Mouse (Mus musculus) macrophage (primary cell): ENCODE results near the gene Fhod1. TPM values are rescaled to one million over a fixed set of nuclear protein-coding genes. Genes with fewer than 3 reads are reported as not detected.

Source experiments
- H3K27ac ChIP-seq: fragments of 350-480 bp; formaldehyde crosslinking; 2 replicates; pipeline ENCODE4 v1.9.0; 2021
- H3K36me3 ChIP-seq: fragments of 350-480 bp; formaldehyde crosslinking; 2 replicates; pipeline ENCODE4 v1.9.0; 2021; ENCODE audit errors: inconsistent target
- H3K4me3 ChIP-seq: fragments of 350-480 bp; formaldehyde crosslinking; 2 replicates; pipeline ENCODE4 v1.9.0; 2021; ENCODE audit errors: inconsistent target
- H3K79me2 ChIP-seq: fragments of 350-480 bp; formaldehyde crosslinking; 2 replicates; pipeline ENCODE4 v1.9.0; 2021; ENCODE audit errors: inconsistent target
- WGBS: methylation state at CpG from one replicate; pipeline ENCODE4 v1.1.7; 2026; ENCODE audit warnings: inconsistent platforms; ENCODE audit not compliant: missing documents; 5-methylcytosine and 5-hydroxymethylcytosine counted together
- polyA plus RNA-seq: library from polyadenylated mRNA; stranded (reverse); fragments of 250-400 nt; gene quantifications from 3 replicates; pipeline ENCODE4 v1.2.4, GENCODE M21; 2018; ENCODE audit warnings: inconsistent platforms

Fhod1 gene
- polyA plus RNA-seq, 1 experiment from 2014 or later = 5.6 TPM

DNA sequence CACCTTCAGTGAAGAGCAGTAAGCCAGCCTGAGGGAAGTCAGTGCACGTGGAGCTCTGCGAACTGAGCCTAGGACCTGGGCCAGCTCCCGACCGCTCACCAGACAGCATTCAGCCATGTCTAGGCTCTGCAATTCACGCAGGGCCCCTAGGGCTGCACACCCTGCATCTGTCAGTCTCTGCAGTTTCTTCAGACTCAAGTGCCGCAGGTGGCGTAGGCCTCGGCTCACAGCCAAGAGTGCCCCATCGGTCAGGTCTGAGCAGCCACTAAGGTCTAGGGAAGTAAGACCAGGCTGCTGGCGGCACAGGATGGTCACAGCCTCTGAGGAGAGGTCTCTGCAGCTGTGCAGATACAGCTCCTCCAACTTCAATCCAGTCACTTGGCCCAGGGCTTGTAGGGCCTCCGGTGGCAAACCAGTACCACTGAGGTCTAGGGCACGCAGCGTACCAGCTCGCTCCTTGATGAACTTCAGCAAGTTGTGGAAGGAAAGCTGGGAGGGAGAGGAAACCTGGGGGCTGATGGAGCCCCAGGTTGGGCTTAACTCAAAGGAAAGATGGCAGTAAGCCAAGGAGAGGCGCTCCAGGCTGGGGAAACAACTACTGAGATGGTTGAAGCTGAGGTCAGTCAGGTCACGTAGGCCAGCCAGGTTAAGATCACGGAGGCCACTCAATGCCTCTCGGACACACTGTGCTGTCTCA lies 32.5 kb downstream of the Fhod1 start:
- Histone ChIP-seq H3K36me3 (peaks cover 33% of the 10 kb centered on the region), H3K27ac (no peak overlapping the region), H3K79me2 (no peaks in the 10 kb centered on the region), H3K4me3 (no peak overlapping the region)
- WGBS = 99% methylated on average over 17 of the region's 18 CpGs

DNA sequence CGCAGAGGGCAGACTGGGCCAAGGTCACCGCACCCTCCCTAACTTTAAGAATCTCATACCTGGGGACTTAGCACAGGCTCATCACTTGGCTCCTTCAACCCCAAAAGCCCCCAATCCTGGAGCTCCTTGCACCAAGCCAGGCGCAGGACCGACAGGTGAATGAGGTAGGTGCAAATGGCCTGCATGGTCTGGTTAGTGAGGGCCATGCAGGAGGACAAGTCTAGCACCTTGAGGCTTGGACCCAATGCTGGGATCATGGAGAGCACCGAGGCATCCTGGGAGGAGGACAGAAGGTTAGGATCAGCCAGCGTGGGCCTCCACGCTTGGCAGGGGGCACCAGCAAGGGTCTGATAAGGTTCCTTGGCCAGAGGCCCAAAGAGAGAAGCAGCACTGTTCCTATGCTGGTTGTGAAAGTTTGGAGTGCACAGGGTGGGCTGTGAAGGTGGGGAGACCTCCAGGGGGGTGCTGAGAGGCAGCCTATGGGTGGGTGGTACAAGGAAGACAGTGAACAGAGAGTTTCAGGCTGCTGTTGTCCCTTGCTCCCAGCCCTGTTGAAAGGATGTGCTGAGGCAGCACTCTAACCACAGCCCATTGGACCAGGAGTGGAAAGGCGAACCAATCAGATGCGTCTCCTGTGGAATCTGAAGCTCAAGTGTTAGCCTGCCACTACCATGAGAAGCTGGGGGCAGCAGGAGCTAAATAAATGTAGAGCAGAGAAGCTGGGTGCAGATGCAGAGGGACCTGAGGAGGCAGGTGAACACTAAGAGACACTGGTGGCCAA lies 33.9 kb downstream of the Fhod1 start:
- H3K27ac ChIP-seq = no peak overlapping the region
- no peak overlapping the region for H3K4me3 ChIP-seq
- WGBS = 94% methylated on average over 9 of the region's 9 CpGs

DNA sequence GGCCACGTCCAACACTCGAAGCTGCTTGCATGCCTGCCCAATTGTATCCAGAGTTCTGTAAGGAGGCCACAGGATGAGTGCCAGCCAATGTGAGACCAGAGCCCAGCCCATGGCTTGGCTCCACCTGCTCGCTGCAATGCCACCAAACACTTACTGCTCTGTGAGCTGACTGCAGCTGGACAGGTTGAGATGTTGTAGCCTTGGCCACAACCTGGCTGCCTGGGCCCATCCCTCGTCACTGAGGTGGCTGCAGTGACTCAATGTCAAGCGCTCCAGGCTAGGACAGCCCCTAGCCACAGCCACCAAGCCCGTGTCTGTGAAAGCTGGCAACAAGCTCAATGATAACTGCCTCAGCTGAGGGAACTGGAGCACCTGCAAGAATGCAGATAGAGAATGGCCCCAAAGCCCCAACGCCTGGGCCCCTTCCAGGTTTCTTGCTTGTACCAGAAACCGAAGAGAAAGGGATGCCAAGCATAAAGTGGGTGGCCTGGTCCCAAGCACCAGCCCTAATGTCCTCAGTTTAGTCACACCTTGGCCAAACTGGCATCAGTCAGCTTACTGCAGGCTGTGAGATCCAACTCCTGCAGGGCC lies 34.8 kb downstream of the Fhod1 start:
- Histone ChIP-seq H3K79me2 (no peaks in the 10 kb centered on the region), H3K36me3 (peaks cover 56% of the 10 kb centered on the region), H3K4me3 (no peak overlapping the region), H3K27ac (no peak overlapping the region)
- WGBS = 93% methylated on average over 8 of the region's 8 CpGs

More for the DNA sequence above, 33.9 kb downstream of the Fhod1 start:
- H3K79me2 ChIP-seq = no peaks in the 10 kb centered on the region
- H3K36me3 ChIP-seq = peaks cover 48% of the 10 kb centered on the region

DNA sequence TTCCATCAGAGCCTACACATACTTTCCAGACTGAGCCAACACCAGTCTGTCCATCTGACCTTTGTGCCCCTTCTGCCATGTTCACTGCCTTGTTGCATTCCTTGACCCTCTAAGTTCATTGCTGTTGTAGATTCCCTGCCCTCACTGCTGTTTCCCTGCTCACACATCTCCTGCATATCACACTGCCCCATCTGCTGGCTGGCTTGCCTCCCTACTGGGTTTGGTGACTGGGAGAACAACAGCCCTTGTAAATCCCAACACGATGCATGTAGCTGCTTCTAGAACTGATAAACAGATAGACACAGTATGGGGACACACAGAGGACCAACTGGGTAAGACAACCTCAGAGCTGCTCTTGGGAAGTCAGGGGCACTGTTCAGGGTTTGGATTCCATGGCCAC lies 36.0 kb downstream of the Fhod1 start:
- Histone ChIP-seq H3K36me3 (peaks cover 64% of the 10 kb centered on the region), H3K27ac (no peak overlapping the region), H3K4me3 (no peak overlapping the region), H3K79me2 (no peaks in the 10 kb centered on the region)
- WGBS = 90% methylated on average over 1 of the region's 1 CpGs

DNA sequence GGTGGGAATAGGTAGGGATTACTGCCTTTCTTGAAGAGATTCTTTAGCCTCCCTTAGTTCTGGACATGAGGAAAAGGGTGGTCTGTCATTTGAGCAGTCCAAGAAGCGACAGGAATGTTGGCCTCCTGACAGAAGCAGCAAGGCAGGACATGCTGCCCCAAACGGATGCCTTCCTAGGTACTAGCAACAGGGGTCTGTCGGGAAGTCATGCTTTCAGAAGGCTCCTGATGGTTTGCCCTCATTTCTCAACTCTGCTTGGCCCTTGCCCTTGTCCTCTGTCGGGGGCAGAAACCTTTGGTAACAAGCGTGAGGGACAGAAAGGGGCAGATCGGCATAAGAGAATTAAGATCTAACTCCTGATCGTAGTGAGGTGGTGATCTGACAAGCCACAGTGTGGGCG lies 37.6 kb downstream of the Fhod1 start:
- whole genome bisulfite sequencing = 97% methylated on average over 8 of the region's 8 CpGs
- H3K79me2 ChIP-seq = no peaks in the 10 kb centered on the region
- no peak overlapping the region for H3K4me3 ChIP-seq
- H3K27ac ChIP-seq = no peak overlapping the region
- H3K36me3 ChIP-seq = peaks cover 56% of the 10 kb centered on the region

DNA sequence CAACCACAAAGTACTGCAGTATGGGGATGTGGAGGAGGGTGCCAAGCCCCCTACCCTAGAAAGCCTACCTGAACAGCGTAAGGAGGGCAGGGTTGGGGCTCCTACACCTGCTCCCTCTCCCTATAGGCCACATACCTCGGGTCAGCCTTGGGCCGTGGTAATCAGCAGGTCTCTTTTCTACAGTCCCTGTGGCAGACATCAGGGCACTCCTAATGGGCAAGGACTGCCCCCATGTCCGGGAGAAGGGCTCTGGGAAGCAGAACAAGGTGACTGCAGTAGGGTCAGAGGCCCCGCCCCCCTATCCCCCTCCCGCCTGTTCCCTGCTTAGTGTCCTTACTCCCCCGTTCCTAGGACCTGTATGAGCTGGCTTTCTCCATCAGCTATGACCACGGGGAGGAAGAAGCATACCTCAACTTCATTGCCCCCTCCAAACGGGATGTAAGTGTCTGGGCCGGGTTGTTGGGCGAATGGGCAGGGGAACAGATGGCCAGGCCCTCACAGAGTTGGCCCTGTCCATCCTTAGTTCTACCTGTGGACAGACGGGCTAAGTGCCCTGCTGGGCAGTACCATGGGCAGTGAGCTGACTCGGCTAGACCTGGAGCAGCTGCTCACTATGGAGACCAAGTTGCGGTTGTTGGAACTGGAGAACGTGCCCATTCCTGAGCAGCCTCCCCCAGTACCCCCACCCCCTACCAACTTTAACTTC lies 38.5 kb downstream of the Fhod1 start:
- Histone ChIP-seq H3K36me3 (peaks cover 53% of the 10 kb centered on the region), H3K27ac (no peak overlapping the region), H3K79me2 (no peaks in the 10 kb centered on the region), H3K4me3 (no peak overlapping the region)
- 90% methylated on average over 14 of the region's 15 CpGs for WGBS

DNA sequence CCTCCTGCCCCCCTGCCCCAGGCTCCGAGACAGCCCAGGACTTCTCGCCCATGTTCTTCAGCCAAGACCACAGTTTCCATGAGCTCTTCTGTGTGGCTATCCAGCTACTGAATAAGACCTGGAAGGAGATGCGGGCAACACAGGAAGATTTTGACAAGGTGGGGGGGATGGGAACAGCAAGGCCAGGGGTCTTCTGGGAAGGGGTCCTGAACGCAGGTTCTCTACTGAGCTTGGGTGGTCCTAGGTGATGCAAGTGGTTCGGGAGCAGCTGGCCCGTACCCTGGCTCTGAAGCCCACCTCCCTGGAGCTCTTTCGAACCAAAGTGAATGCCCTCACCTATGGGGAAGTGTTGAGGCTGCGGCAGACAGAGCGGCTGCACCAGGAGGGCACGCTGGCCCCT lies 39.3 kb downstream of the Fhod1 start:
- WGBS = 93% methylated on average over 10 of the region's 10 CpGs
- Histone ChIP-seq H3K36me3 (peaks cover 45% of the 10 kb centered on the region), H3K4me3 (no peak overlapping the region)

DNA sequence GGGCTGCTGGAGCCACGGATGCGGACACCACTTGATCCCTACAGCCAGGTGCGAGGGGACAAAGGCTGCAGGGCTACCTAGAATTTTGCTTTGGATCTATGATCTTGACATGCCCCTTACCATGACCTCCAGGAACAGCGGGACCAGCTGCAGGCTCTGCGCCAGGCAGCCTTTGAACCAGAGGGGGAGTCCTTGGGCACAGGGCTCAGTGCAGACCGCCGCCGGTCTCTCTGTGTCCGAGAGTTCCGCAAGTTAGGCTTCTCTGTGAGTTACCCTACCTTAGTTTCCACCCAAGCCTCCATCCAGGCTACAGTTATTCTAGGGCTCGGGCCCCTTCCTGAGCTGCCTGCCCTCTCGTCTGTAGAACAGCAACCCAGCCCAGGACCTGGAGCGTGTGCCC lies 40.1 kb downstream of the Fhod1 start:
- Histone ChIP-seq H3K79me2 (no peaks in the 10 kb centered on the region), H3K36me3 (peaks cover 37% of the 10 kb centered on the region), H3K27ac (no peak overlapping the region), H3K4me3 (no peak overlapping the region)
- WGBS = 96% methylated on average over 13 of the region's 13 CpGs

More for the DNA sequence above, 39.3 kb downstream of the Fhod1 start:
- Histone ChIP-seq H3K27ac (no peak overlapping the region), H3K79me2 (no peaks in the 10 kb centered on the region)

DNA sequence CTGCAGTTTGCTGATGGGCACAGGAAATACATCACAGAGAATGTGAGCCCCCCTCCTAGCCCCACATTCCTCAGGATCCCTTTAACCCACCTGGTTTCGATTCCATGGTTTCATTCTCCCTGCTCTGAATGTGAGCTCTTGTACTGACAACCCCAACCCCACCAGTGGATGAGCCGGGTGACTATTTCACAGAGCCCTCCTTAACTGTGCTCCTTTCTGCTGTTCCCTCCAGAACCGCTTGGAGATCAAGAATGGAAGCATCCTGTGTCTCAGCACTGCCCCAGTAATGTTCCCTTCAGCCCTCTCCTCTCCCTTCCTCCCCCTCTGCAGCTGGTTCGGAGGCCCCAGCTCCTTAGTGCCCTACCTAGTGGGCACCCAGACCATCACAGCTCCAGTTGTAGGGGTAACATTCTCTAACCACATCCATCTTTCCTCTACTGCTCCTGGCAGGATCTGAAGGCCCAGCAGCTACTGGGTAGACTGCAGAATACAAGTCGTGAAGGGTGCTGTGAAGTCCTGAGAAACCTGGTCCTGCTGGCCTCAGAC lies 41.5 kb downstream of the Fhod1 start:
- WGBS = 62% methylated on average over 5 of the region's 5 CpGs
- Histone ChIP-seq H3K27ac (no peak overlapping the region), H3K79me2 (peaks cover 3% of the 10 kb centered on the region; the same call in 1 of the 2 replicates), H3K4me3 (no peak overlapping the region), H3K36me3 (peaks cover 41% of the 10 kb centered on the region; the same call in 1 of the 2 replicates)

DNA sequence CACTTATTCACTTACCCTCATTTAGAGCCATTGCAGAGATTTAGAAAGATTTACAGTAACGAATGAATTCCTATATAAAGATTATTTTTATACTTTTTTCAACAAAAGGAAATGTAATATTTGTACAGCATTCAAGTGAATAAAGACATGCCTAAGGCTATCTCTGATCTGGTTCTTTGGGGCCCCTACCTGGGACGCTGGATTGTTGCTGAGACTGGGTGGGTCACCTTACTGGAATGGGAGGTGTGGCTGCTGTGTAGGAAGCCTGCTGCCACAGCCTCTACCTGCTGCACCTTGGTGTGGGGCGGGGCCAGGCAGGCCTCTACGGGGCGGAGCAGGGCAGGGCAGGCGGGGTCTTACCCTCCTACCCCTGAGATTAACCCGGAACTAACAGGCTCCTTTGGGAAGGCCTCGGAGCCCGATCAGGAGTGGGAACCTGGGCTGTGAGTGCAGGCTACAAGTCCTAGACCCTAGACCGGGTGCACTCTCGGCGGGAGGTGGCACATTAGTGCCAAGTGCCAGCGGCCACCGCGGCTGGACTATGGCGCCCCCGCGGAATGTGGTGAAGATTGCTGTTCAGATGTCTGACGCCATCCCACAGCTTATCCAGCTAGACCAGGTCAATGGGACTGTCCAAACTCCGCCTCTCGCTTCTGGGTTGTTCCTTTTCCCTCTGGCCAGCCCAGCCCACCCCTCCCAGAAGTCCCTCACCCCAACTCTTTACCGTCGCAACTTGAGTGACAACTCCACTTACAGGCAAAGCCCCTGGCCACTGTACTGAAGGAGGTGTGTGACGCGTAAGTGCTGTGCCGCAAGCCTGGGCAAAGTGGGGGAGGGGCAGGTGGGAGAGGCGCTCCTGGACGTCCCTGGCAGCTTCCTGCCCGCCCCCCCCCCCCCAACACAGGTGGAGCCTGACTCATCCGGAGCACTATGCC lies 42.3 kb downstream of the Fhod1 start, which contains the start of gene Elmo3:
Elmo3 (plus strand) TSS at position 391 of the 935 bp plus-strand sequence.
- Histone ChIP-seq H3K79me2 (peaks cover 10% of the 10 kb centered on the region; the same call in 1 of the 2 replicates), H3K36me3 (peaks cover 48% of the 10 kb centered on the region; the same call in 1 of the 2 replicates), H3K4me3 (no peak within 1 kb of the TSS), H3K27ac (peak within 1 kb of the TSS; percentile 27; the same call in 1 of the 2 replicates)
- 23% methylated on average over 29 of the region's 30 CpGs for WGBS

DNA sequence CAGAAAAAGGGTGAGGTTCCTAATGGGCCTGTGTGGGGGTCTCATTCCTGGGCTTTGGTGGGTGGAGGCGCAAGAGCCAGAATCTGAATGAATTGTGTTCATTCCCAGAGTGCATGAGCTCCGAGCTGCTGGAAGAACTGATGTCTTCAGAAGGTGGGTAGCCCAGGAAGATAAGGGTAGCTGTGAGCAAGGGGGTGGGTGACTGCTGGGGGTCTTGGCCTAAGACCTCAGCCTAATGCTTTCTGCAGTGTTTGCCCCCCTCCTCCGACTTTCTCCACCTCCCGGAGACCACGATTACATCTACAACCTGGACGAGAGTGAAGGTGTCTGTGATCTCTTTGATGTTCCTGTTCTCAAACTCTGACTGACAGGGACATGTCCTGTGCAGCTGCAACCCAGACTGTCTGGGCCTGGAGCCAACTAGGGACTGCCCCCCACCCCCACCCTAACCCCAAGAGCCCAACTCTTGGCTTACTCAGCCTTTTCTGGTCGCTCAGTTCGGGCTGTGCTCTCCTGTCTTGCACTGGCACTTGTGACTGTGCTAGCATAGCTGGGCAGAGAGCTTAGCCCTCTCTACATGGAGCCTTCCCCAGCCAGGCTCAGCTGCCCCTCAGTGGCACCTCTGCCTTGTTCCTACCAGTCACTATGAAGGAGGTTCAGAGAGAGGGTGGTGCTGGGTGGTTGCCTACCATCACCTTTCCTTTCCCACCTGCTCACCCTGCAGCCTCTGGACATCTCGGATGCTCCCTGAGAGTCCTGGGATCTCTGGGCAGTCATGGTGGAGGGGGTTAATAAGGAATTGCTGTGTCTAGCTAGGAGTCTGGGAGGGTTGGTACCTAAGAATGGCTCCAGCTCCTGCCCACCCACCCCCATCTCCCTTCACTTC lies 43.2 kb downstream of the Fhod1 start:
- Histone ChIP-seq H3K4me3 (no peak overlapping the region), H3K27ac (peak overlapping the region; percentile 27; the same call in 1 of the 2 replicates), H3K36me3 (peaks cover 50% of the 10 kb centered on the region; the same call in 1 of the 2 replicates), H3K79me2 (peaks cover 19% of the 10 kb centered on the region)
- WGBS = 71% methylated on average over 9 of the region's 9 CpGs

DNA sequence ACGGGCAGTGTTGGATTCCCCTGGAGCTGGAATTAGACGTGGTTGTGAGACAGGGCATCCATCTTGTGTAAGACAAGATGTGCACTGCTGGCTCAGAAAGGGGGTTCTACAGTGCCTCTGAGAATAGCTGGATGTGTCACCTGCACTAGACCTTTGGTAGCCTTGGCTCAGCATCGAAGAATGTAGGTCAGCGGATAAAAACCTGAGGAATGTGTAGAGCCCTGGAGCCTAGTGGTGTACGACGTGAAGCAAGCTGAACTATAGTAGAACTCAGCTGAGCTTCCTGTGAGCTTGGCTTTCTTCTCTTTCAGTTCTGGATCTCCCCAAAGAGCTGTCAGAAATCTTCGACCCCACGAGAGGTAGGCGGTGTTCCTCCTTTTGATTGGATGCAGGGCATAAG lies 43.9 kb downstream of the Fhod1 start:
- WGBS = 88% methylated on average over 7 of the region's 9 CpGs
- H3K36me3 ChIP-seq = peaks cover 43% of the 10 kb centered on the region; the same call in 1 of the 2 replicates
- 0 out of 2 replicates have a peak overlapping the region, but pooled peaks have one; percentile 12 for H3K27ac ChIP-seq

More for the DNA sequence above, 43.9 kb downstream of the Fhod1 start:
- no peak overlapping the region for H3K4me3 ChIP-seq
- H3K79me2 ChIP-seq = peaks cover 26% of the 10 kb centered on the region
